Mouse (Mus musculus) liver, embryonic 14.5 days (tissue): ENCODE measurements at regions not wholly inside any gene's neighbourhood (a gene's known extent, or its start where the extent isn't known, plus 50 kb on each side); places are given as distances from the start of the nearest gene placed in this dataset.
A peak's percentile ranks its signal among the peaks of the same experiment; 100 is the strongest.

Experiments
- ATAC-seq: fragments of 200-750 bp; cut with Nextera tagmentation; 2 replicates; pipeline ENCODE4 v1.8.0; 2017; ENCODE audit warnings: moderate number of reproducible peaks, mild to moderate bottlenecking, moderate library complexity; ENCODE audit not compliant: insufficient read depth
- DNase-seq, 3 experiments: peaks; one replicate each; pipeline ENCODE4 v3.0.0-alpha.2; 2012 to 2013; ENCODE audit warnings: low read depth in 3 of 3, low spot score in 3 of 3
- H3K27ac ChIP-seq: fragments of 300-500 bp; sonication (generic); 2 replicates; pipeline ENCODE4 v1.5.1; 2014; ENCODE audit warnings: moderate library complexity, mild to moderate bottlenecking, control low read depth, inconsistent platforms
- H3K27me3 ChIP-seq: fragments of 300-500 bp; sonication (generic); 2 replicates; pipeline ENCODE4 v1.6.1; 2014; ENCODE audit warnings: mild to moderate bottlenecking, low read length, moderate library complexity; ENCODE audit not compliant: control insufficient read depth, insufficient read depth
- H3K36me3 ChIP-seq: fragments of 300-500 bp; sonication (generic); replicated peaks from 2 replicates; pipeline ENCODE4 v1.6.1; 2014; ENCODE audit warnings: low read depth; ENCODE audit not compliant: control insufficient read depth, insufficient read depth
- H3K4me1 ChIP-seq, 2 experiments: fragments of 200-500 bp in 1 of 2; fragments of 300-500 bp in 1 of 2; sonication (generic) in 1 of 2; replicated peaks; 2 replicates each; pipeline ENCODE4 v1.6.1; 2012 to 2014; ENCODE audit warnings: antibody characterized with exemption in 1 of 2, inconsistent platforms in 1 of 2, low read length in 1 of 2; ENCODE audit not compliant: control insufficient read depth in 2 of 2, insufficient read depth in 2 of 2
- H3K4me2 ChIP-seq: fragments of 300-500 bp; sonication (generic); 2 replicates; pipeline ENCODE4 v1.6.1; 2014; ENCODE audit warnings: low read depth, mild to moderate bottlenecking, control low read depth, moderate library complexity
- H3K4me3 ChIP-seq, 2 experiments: fragments of 200-500 bp in 1 of 2; fragments of 300-500 bp in 1 of 2; sonication (generic) in 1 of 2; 2 replicates each; pipeline ENCODE4 v1.5.1; 2012 to 2014; ENCODE audit warnings: low read depth in 2 of 2, low read length in 2 of 2, mild to moderate bottlenecking in 2 of 2, control low read depth in 1 of 2, inconsistent platforms in 1 of 2, moderate library complexity in 1 of 2; ENCODE audit not compliant: insufficient read depth in 1 of 2
- H3K9ac ChIP-seq: fragments of 300-500 bp; sonication (generic); replicated peaks from 2 replicates; pipeline ENCODE4 v1.6.1; 2014; ENCODE audit warnings: mild to moderate bottlenecking, control low read depth, moderate library complexity
- H3K9me3 ChIP-seq: fragments of 300-500 bp; sonication (generic); 2 replicates; pipeline ENCODE4 v1.6.1; 2016; ENCODE audit warnings: low read length, mixed read lengths; ENCODE audit not compliant: control insufficient read depth
- CTCF ChIP-seq: IDR thresholded peaks from 2 replicates; pipeline ENCODE4 v1.5.1; 2016; ENCODE audit warnings: antibody characterized with exemption, low read depth, control low read depth
- EP300 ChIP-seq: IDR thresholded peaks from 2 replicates; pipeline ENCODE4 v1.6.1; 2016; ENCODE audit warnings: antibody characterized with exemption, low read depth
- WGBS: fragments of 180-500 bp; shearing (Covaris S2); extraction: QIAGEN DNeasy Blood & Tissue Kit; methylation state at CpG from one replicate; pipeline ENCODE4 v1.1.7; 2014; ENCODE audit not compliant: insufficient replicate concordance; 5-methylcytosine and 5-hydroxymethylcytosine counted together

- H3K4me2 ChIP-seq = no peak overlapping the region
- H3K4me1 ChIP-seq = no peaks in the 10 kb centered on the region
- no peak for DNase-seq
- ATAC-seq = no peak
- peaks cover 17% of the 10 kb centered on the region for H3K27me3 ChIP-seq
- WGBS = 70% methylated on average over 7 of the region's 7 CpGs
- no peak overlapping the region for H3K9ac ChIP-seq
- H3K9me3 ChIP-seq = no peaks in the 10 kb centered on the region
- no peak for TF ChIP-seq EP300
- no peak for TF ChIP-seq CTCF
- H3K27ac ChIP-seq = no peak overlapping the region
- H3K4me3 ChIP-seq = no peak overlapping the region
- H3K36me3 ChIP-seq = no peaks in the 10 kb centered on the region
Measured at GRCm38 (mm10) chr13:45238258-45238657, 151.3 kb upstream of the Mylip start.

DNA sequence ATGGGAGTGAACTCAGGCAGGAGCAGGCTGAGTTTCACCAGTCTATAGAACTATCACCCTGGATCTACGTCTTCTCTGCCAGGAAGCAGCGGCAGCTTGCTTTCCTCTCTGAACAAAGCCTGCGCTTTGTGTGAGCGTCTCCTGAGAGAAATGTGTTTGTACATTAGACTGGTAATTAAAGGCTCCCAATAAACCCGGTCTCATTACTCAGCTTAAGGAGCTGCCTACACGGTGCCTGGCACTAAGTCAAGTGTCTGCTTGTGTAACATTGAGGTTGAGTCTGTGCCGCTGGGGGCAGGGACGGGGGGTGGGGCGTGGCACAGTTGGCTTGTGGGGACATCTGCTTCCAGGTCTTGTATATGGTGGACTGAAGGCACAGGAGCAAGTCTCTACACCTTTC, 150.4 kb upstream of the Mylip start:
- DNase-seq (no peak), ATAC-seq (no peak)
- Histone ChIP-seq H3K9me3 (no peaks in the 10 kb centered on the region), H3K36me3 (no peaks in the 10 kb centered on the region), H3K27ac (no peak overlapping the region), H3K4me3 (no peak overlapping the region), H3K27me3 (peaks cover 17% of the 10 kb centered on the region), H3K9ac (no peak overlapping the region), H3K4me1 (no peaks in the 10 kb centered on the region), H3K4me2 (no peak overlapping the region)
- WGBS = 66% methylated on average over 9 of the region's 9 CpGs
- TF ChIP-seq CTCF = no peak
- TF ChIP-seq EP300 = no peak

- ATAC-seq = no peak
- Histone ChIP-seq H3K27ac (no peak overlapping the region), H3K4me2 (no peak overlapping the region), H3K27me3 (peaks cover 15% of the 10 kb centered on the region), H3K9me3 (no peaks in the 10 kb centered on the region), H3K4me1 (no peaks in the 10 kb centered on the region), H3K9ac (no peak overlapping the region), H3K4me3 (no peak overlapping the region), H3K36me3 (no peaks in the 10 kb centered on the region)
- DNase-seq = no peak
- 69% methylated on average over 13 of the region's 13 CpGs for WGBS
- TF ChIP-seq CTCF = 0 out of 2 replicates have a peak, but pooled peaks have one; percentile 12
- TF ChIP-seq EP300 = no peak
Measured at GRCm38 (mm10) chr13:45240009-45240653, 149.4 kb upstream of the Mylip start.

DNA sequence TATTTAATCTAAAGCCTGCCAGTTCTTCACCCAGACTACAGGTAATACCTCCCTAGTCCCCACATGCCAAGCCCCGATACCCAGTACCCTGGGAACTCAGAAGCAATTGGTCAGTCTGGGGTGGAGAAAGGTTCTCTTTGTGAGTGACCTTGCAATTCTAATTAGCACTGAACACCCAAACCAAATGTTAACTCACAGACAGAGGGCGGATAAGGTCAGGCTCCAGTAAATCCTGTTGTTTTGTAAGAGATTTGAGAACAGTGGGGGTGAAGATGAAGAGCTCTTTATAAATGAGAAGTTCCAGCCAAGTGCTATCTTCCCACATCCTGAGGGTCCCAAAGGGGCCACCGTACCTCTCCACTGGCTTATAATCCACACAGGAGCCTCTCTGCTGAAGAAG, 147.3 kb upstream of the Mylip start:
- DNase-seq (no peak), ATAC-seq (no peak)
- Histone ChIP-seq H3K27ac (no peak overlapping the region), H3K4me3 (no peak overlapping the region), H3K9me3 (no peaks in the 10 kb centered on the region), H3K4me2 (no peak overlapping the region), H3K36me3 (no peaks in the 10 kb centered on the region), H3K27me3 (peaks cover 19% of the 10 kb centered on the region), H3K4me1 (no peaks in the 10 kb centered on the region), H3K9ac (no peak overlapping the region)
- TF ChIP-seq EP300 (no peak), CTCF (no peak)
- WGBS = 64% methylated on average over 3 of the region's 3 CpGs

GRCm38 (mm10) chr13:45242750-45243149, 146.8 kb upstream of the Mylip start:
- TF ChIP-seq CTCF (no peak), EP300 (no peak)
- Histone ChIP-seq H3K4me1 (no peaks in the 10 kb centered on the region), H3K9ac (no peak overlapping the region), H3K36me3 (no peaks in the 10 kb centered on the region), H3K27ac (no peak overlapping the region), H3K27me3 (peaks cover 20% of the 10 kb centered on the region), H3K9me3 (no peaks in the 10 kb centered on the region), H3K4me3 (no peak overlapping the region), H3K4me2 (no peak overlapping the region)
- DNase-seq (no peak), ATAC-seq (no peak)
- 73% methylated on average over 12 of the region's 12 CpGs for WGBS
